Mouse (Mus musculus) stomach, embryonic 14.5 days (tissue): ENCODE measurements around the gene Ecm2. TPM values are rescaled to one million over a fixed set of nuclear protein-coding genes. Genes with fewer than 3 reads are reported as not detected.

Experiments
- ATAC-seq: fragments of 200-750 bp; cut with Nextera tagmentation; 2 replicates; pipeline ENCODE4 v1.8.0; 2017; ENCODE audit warnings: low read depth, moderate TSS enrichment; ENCODE audit not compliant: insufficient number of reproducible peaks, insufficient read depth, low FRiP score
- H3K27ac ChIP-seq: fragments of 300-500 bp; sonication (generic); 2 replicates; pipeline ENCODE4 v1.5.1; 2014; ENCODE audit warnings: mild to moderate bottlenecking, low read length, moderate library complexity, mixed read lengths
- H3K27me3 ChIP-seq: fragments of 300-500 bp; sonication (generic); 2 replicates; pipeline ENCODE4 v1.6.1; 2014; ENCODE audit warnings: low read length, control low read depth, mixed read lengths; ENCODE audit not compliant: control insufficient read depth, insufficient read depth
- H3K36me3 ChIP-seq: fragments of 300-500 bp; sonication (generic); 2 replicates; pipeline ENCODE4 v1.6.1; 2014; ENCODE audit warnings: mild to moderate bottlenecking, control low read depth, low read length, moderate library complexity, mixed read lengths; ENCODE audit not compliant: control insufficient read depth, insufficient read depth
- H3K4me1 ChIP-seq: fragments of 300-500 bp; sonication (generic); 2 replicates; pipeline ENCODE4 v1.6.1; 2014; ENCODE audit warnings: low read length, control low read depth, mixed read lengths; ENCODE audit not compliant: control insufficient read depth, insufficient read depth
- H3K4me2 ChIP-seq: fragments of 300-500 bp; sonication (generic); replicated peaks from 2 replicates; pipeline ENCODE4 v1.6.1; 2014; ENCODE audit warnings: low read depth, low read length, control low read depth
- H3K4me3 ChIP-seq: fragments of 300-500 bp; sonication (generic); 2 replicates; pipeline ENCODE4 v1.5.1; 2014; ENCODE audit warnings: low read depth, low read length, control low read depth
- H3K9ac ChIP-seq: fragments of 300-500 bp; sonication (generic); replicated peaks from 2 replicates; pipeline ENCODE4 v1.6.1; 2014; ENCODE audit warnings: low read depth, mild to moderate bottlenecking, control low read depth, low read length, moderate library complexity, mixed read lengths
- H3K9me3 ChIP-seq: fragments of 300-500 bp; sonication (generic); 2 replicates; pipeline ENCODE4 v1.6.1; 2016; ENCODE audit warnings: low read depth, low read length, control low read depth; ENCODE audit not compliant: control insufficient read depth
- WGBS: fragments of 180-500 bp; shearing (Covaris S2); extraction: QIAGEN DNeasy Blood & Tissue Kit; methylation state at CpG from one replicate; pipeline ENCODE4 v1.1.7; 2014; 5-methylcytosine and 5-hydroxymethylcytosine counted together
- polyA plus RNA-seq: library from polyadenylated mRNA; unstranded; fragments of >200 nt; fragmentation: Nextera tagmentation; extraction: Ambion mirVana; gene quantifications from 2 replicates; pipeline ENCODE4 v1.2.1, GENCODE M21; 2014

Ecm2 gene
- 0.57 and 0.88 TPM in 2 replicates for polyA plus RNA-seq

- no peaks in the 10 kb centered on the region for H3K36me3 ChIP-seq
- no peak for ATAC-seq
- no peaks in the 10 kb centered on the region for H3K9me3 ChIP-seq
- no peak within 1 kb of the TSS for H3K4me2 ChIP-seq
- no peak within 1 kb of the TSS for H3K4me3 ChIP-seq
- no peaks in the 10 kb centered on the region for H3K27me3 ChIP-seq
- no peak within 1 kb of the TSS for H3K27ac ChIP-seq
- 71% methylated on average over 4 of the region's 4 CpGs for WGBS
- no peaks in the 10 kb centered on the region for H3K4me1 ChIP-seq
- H3K9ac ChIP-seq = no peak within 1 kb of the TSS
Observed at GRCm38 (mm10) chr13:49504510-49504909, at the start of gene Ecm2. TSS of gene Ecm2 (plus strand) at chr13:49504810.

GRCm38 (mm10) chr13:49460276-49460675 lies 44.3 kb upstream of the Ecm2 start:
- Histone ChIP-seq H3K9ac (no peak overlapping the region), H3K4me1 (no peaks in the 10 kb centered on the region), H3K27ac (peak overlapping the region; percentile 29; the same call in 1 of the 2 replicates), H3K27me3 (no peaks in the 10 kb centered on the region), H3K36me3 (peaks cover 31% of the 10 kb centered on the region), H3K4me2 (no peak overlapping the region), H3K9me3 (no peaks in the 10 kb centered on the region), H3K4me3 (no peak overlapping the region)
- 92% methylated on average over 4 of the region's 4 CpGs for WGBS
- no peak for ATAC-seq

GRCm38 (mm10) chr13:49460692-49461414 lies 43.8 kb upstream of the Ecm2 start:
- no peak for ATAC-seq

GRCm38 (mm10) chr13:49461458-49462132 lies 43.0 kb upstream of the Ecm2 start:
- Histone ChIP-seq H3K27me3 (no peaks in the 10 kb centered on the region), H3K9me3 (no peaks in the 10 kb centered on the region), H3K4me1 (no peaks in the 10 kb centered on the region), H3K9ac (no peak overlapping the region), H3K4me2 (no peak overlapping the region), H3K36me3 (peaks cover 33% of the 10 kb centered on the region), H3K27ac (peak overlapping the region; percentile 44; the same call in 1 of the 2 replicates), H3K4me3 (no peak overlapping the region)
- no peak for ATAC-seq
- WGBS = 89% methylated on average over 15 of the region's 15 CpGs

More at GRCm38 (mm10) chr13:49460692-49461414, 43.8 kb upstream of the Ecm2 start:
- no peaks in the 10 kb centered on the region for H3K4me1 ChIP-seq
- H3K36me3 ChIP-seq = peaks cover 33% of the 10 kb centered on the region
- 58% methylated on average over 5 of the region's 5 CpGs for WGBS
- peak overlapping the region; percentile 44; the same call in 1 of the 2 replicates for H3K27ac ChIP-seq
- H3K4me3 ChIP-seq = no peak overlapping the region
- H3K9me3 ChIP-seq = no peaks in the 10 kb centered on the region
- no peak overlapping the region for H3K9ac ChIP-seq
- H3K4me2 ChIP-seq = no peak overlapping the region
- no peaks in the 10 kb centered on the region for H3K27me3 ChIP-seq

- H3K9ac ChIP-seq = no peak overlapping the region
- no peaks in the 10 kb centered on the region for H3K9me3 ChIP-seq
- no peak overlapping the region for H3K27ac ChIP-seq
- no peaks in the 10 kb centered on the region for H3K27me3 ChIP-seq
- no peak overlapping the region for H3K4me2 ChIP-seq
- H3K36me3 ChIP-seq = peaks cover 33% of the 10 kb centered on the region
- no peak overlapping the region for H3K4me3 ChIP-seq
- H3K4me1 ChIP-seq = no peaks in the 10 kb centered on the region
- 95% methylated on average over 2 of the region's 2 CpGs for WGBS
- no peak for ATAC-seq
Observed at GRCm38 (mm10) chr13:49462921-49463320, 41.7 kb upstream of the Ecm2 start.

GRCm38 (mm10) chr13:49465875-49466274 lies 38.7 kb upstream of the Ecm2 start:
- no peak for ATAC-seq
- WGBS = 96% methylated on average over 4 of the region's 4 CpGs
- Histone ChIP-seq H3K4me1 (no peaks in the 10 kb centered on the region), H3K4me3 (no peak overlapping the region), H3K36me3 (peaks cover 23% of the 10 kb centered on the region), H3K27me3 (no peaks in the 10 kb centered on the region), H3K4me2 (no peak overlapping the region), H3K27ac (no peak overlapping the region), H3K9me3 (no peaks in the 10 kb centered on the region), H3K9ac (no peak overlapping the region)

- Histone ChIP-seq H3K4me2 (no peak overlapping the region), H3K36me3 (peaks cover 23% of the 10 kb centered on the region), H3K9me3 (no peaks in the 10 kb centered on the region), H3K27ac (no peak overlapping the region), H3K4me3 (no peak overlapping the region), H3K9ac (no peak overlapping the region), H3K27me3 (no peaks in the 10 kb centered on the region), H3K4me1 (no peaks in the 10 kb centered on the region)
- WGBS = 73% methylated on average over 11 of the region's 11 CpGs
- ATAC-seq = no peak
Observed at GRCm38 (mm10) chr13:49466393-49467075, 38.1 kb upstream of the Ecm2 start.

- H3K4me3 ChIP-seq = no peak overlapping the region
- 58% methylated on average over 2 of the region's 2 CpGs for WGBS
- H3K27ac ChIP-seq = no peak overlapping the region; the same call in 1 of the 2 replicates
- no peaks in the 10 kb centered on the region for H3K9me3 ChIP-seq
- no peaks in the 10 kb centered on the region for H3K4me1 ChIP-seq
- no peak overlapping the region for H3K4me2 ChIP-seq
- no peak for ATAC-seq
- H3K36me3 ChIP-seq = peaks cover 16% of the 10 kb centered on the region
- H3K9ac ChIP-seq = no peak overlapping the region
- H3K27me3 ChIP-seq = no peaks in the 10 kb centered on the region
Observed at GRCm38 (mm10) chr13:49467585-49467984, 37.0 kb upstream of the Ecm2 start.
